Comparison of ENCODE assay signal across 19 mouse cellular contexts in the genomic region with DNA sequence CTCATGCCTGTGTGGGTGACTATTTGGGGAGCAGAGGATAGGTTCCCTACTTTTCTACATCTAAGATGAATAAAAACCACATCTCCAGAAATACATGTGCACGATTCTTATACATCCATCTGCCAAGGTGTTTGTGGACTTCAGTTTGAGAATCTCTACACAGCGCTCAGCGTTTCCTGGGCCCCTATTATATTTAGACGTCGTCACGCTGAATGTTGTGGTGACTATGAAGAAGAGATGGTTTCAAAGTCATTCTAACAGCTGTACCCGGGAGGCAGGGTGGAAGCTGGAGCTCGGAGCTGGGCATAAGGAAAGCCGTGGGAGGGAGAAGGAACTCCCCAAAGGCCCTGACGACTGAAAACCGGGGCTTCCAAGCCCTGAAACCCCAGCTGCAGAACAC.
"Had no signal": no experiment of that assay in that cellular context is flagged by ENCODE, and none has a peak within 500 bp of the region (broad histone marks: within the 10 kb centered on the region; RNA-seq: fewer than 3 reads in every experiment).

No protein-coding gene starts in this region.

- ATAC-seq: midbrain, embryonic 16.5 days had no signal

- H3K9me3 ChIP-seq: midbrain, embryonic 10.5 days; midbrain, embryonic 12.5 days; neural tube, embryonic 13.5 days; neural tube, embryonic 15.5 days; stomach, embryonic 15.5 days had no signal

- H3K27me3 ChIP-seq: midbrain, embryonic 12.5 days; neural tube, embryonic 13.5 days; neural tube, embryonic 15.5 days; stomach, embryonic 15.5 days had no signal

- H3K9ac ChIP-seq: lung, embryonic 14.5 days; midbrain, embryonic 12.5 days; neural tube, embryonic 13.5 days; neural tube, embryonic 15.5 days; stomach, embryonic 15.5 days had no signal

- H3K36me3 ChIP-seq: midbrain, embryonic 12.5 days; neural tube, embryonic 13.5 days; neural tube, embryonic 15.5 days; stomach, embryonic 15.5 days had no signal

- DNase-seq: lung, adult 18-20 months; lung, embryonic 14.5 days; lung, postnatal 10 days; lung, postnatal 4 days; midbrain, embryonic 14.5 days; retina, postnatal 1 day; right cerebral cortex, adult 18-20 months; right cerebral cortex, postnatal 25 days; right cerebral cortex, postnatal 4 days; thymus, adult 18-20 months; thymus, postnatal 14 days; thymus, postnatal 36 days had no signal

- H3K27ac ChIP-seq: midbrain, embryonic 10.5 days; midbrain, embryonic 12.5 days; neural tube, embryonic 13.5 days; neural tube, embryonic 15.5 days had no signal

- H3K4me2 ChIP-seq: lung, embryonic 14.5 days; midbrain, embryonic 12.5 days; neural tube, embryonic 13.5 days; neural tube, embryonic 15.5 days; stomach, embryonic 15.5 days had no signal

- H3K4me3 ChIP-seq: midbrain, embryonic 10.5 days; midbrain, embryonic 12.5 days; myocyte; neural tube, embryonic 13.5 days; neural tube, embryonic 15.5 days; stomach, embryonic 15.5 days had no signal
